Mouse (Mus musculus) 3T3-L1 (cell line): Measurements from ENCODE around the gene Rph3a.

Experiments used
- DNase-seq: peaks from one replicate; pipeline ENCODE4 v3.0.0-alpha.2; 2015; ENCODE audit warnings: low read depth, low spot score

Rph3a gene

GRCm38 (mm10) chr5:121009811-121010569 is at the start of gene Rph3a:
Rph3a (minus strand) TSS chr5:121010092.
- no peak for DNase-seq

- no peak for DNase-seq
These were observed 48.4 kb upstream of the Rph3a start for GRCm38 (mm10) chr5:121058261-121058660.

GRCm38 (mm10) chr5:121053886-121054285 is 44.0 kb upstream of the Rph3a start:
- no peak for DNase-seq

GRCm38 (mm10) chr5:121041791-121042190 is 31.9 kb upstream of the Rph3a start:
- no peak for DNase-seq

- no peak for DNase-seq
These were observed 29.6 kb upstream of the Rph3a start for GRCm38 (mm10) chr5:121039465-121039864.

- DNase-seq, result no peak
These were observed 20.3 kb upstream of the Rph3a start for GRCm38 (mm10) chr5:121030161-121030560.

- DNase-seq, result no peak
These were observed 9.6 kb upstream of the Rph3a start for GRCm38 (mm10) chr5:121019505-121019904.

- no peak for DNase-seq
These were observed 7.8 kb upstream of the Rph3a start for GRCm38 (mm10) chr5:121017699-121018098.

GRCm38 (mm10) chr5:121016405-121016804 is 6.5 kb upstream of the Rph3a start:
- no peak for DNase-seq

GRCm38 (mm10) chr5:121014496-121014895 is 4.6 kb upstream of the Rph3a start:
- no peak for DNase-seq

- DNase-seq, result no peak
These were observed 2.1 kb upstream of the Rph3a start for GRCm38 (mm10) chr5:121011962-121012361.

GRCm38 (mm10) chr5:121009406-121009805 is 486 bp downstream of the Rph3a start:
- peak; percentile 31 for DNase-seq

- DNase-seq, result no peak
These were observed 1.3 kb downstream of the Rph3a start for GRCm38 (mm10) chr5:121008411-121009239.

GRCm38 (mm10) chr5:121007563-121007962 is 2.3 kb downstream of the Rph3a start:
- no peak for DNase-seq

GRCm38 (mm10) chr5:121007130-121007529 is 2.8 kb downstream of the Rph3a start:
- DNase-seq, result no peak

GRCm38 (mm10) chr5:121006176-121006575 is 3.7 kb downstream of the Rph3a start:
- no peak for DNase-seq

- DNase-seq, result no peak
These were observed 6.1 kb downstream of the Rph3a start for GRCm38 (mm10) chr5:121003781-121004180.

GRCm38 (mm10) chr5:120999573-120999972 is 10.3 kb downstream of the Rph3a start:
- peak; percentile 25 for DNase-seq

GRCm38 (mm10) chr5:120988373-120988772 is 21.5 kb downstream of the Rph3a start:
- no peak for DNase-seq

- DNase-seq, result peak; percentile 54
These were observed 26.9 kb downstream of the Rph3a start for GRCm38 (mm10) chr5:120983029-120983428.

GRCm38 (mm10) chr5:120981211-120981610 is 28.7 kb downstream of the Rph3a start:
- DNase-seq, result no peak

- DNase-seq, result no peak
These were observed 29.8 kb downstream of the Rph3a start for GRCm38 (mm10) chr5:120980116-120980515.

GRCm38 (mm10) chr5:120976138-120976537 is 33.8 kb downstream of the Rph3a start:
- DNase-seq, result no peak
